Mouse (Mus musculus) limb, embryonic 14.5 days (tissue): ENCODE data around the gene Ift43. TPM values are rescaled to one million over a fixed set of nuclear protein-coding genes. Genes with fewer than 3 reads are reported as not detected.

Experiments used
- ATAC-seq: fragments of 200-750 bp; cut with Nextera tagmentation; 2 replicates; pipeline ENCODE4 v1.8.0; 2017; ENCODE audit warnings: low read depth, moderate number of reproducible peaks, moderate TSS enrichment; ENCODE audit not compliant: low FRiP score
- DNase-seq: peaks from one replicate; pipeline ENCODE4 v3.0.0-alpha.2; 2015; ENCODE audit warnings: low spot score
- H3K27ac ChIP-seq: fragments of 300-500 bp; sonication (generic); replicated peaks from 2 replicates; pipeline ENCODE4 v1.5.1; 2014; ENCODE audit warnings: low read depth, mild to moderate bottlenecking, low read length, moderate library complexity, mixed read lengths
- H3K27me3 ChIP-seq: fragments of 300-500 bp; sonication (generic); 2 replicates; pipeline ENCODE4 v1.6.1; 2014; ENCODE audit warnings: low read length, mixed read lengths; ENCODE audit not compliant: control insufficient read depth, insufficient read depth
- H3K36me3 ChIP-seq: fragments of 300-500 bp; sonication (generic); 2 replicates; pipeline ENCODE4 v1.6.1; 2014; ENCODE audit warnings: mild to moderate bottlenecking, low read length, moderate library complexity, mixed read lengths; ENCODE audit not compliant: control insufficient read depth, insufficient read depth
- H3K4me1 ChIP-seq: fragments of 300-500 bp; sonication (generic); 2 replicates; pipeline ENCODE4 v1.6.1; 2014; ENCODE audit warnings: antibody characterized with exemption, low read length, mixed read lengths; ENCODE audit not compliant: control insufficient read depth, insufficient read depth
- H3K4me2 ChIP-seq: fragments of 300-500 bp; sonication (generic); replicated peaks from 2 replicates; pipeline ENCODE4 v1.6.1; 2014; ENCODE audit warnings: low read depth, mild to moderate bottlenecking, low read length, moderate library complexity; ENCODE audit not compliant: severe bottlenecking
- H3K4me3 ChIP-seq: fragments of 300-500 bp; sonication (generic); replicated peaks from 2 replicates; pipeline ENCODE4 v1.5.1; 2014; ENCODE audit warnings: low read length
- H3K9ac ChIP-seq: fragments of 300-500 bp; sonication (generic); 2 replicates; pipeline ENCODE4 v1.6.1; 2014; ENCODE audit warnings: mild to moderate bottlenecking, low read depth, low read length, moderate library complexity; ENCODE audit not compliant: severe bottlenecking
- H3K9me3 ChIP-seq: fragments of 300-500 bp; sonication (generic); 2 replicates; pipeline ENCODE4 v1.6.1; 2016; ENCODE audit warnings: low read length; ENCODE audit not compliant: control insufficient read depth
- POLR2A ChIP-seq: fragments of 200-500 bp; IDR thresholded peaks from 2 replicates; pipeline ENCODE4 v1.8.0; 2012; ENCODE audit warnings: inconsistent platforms, mild to moderate bottlenecking, moderate library complexity, borderline replicate concordance; ENCODE audit not compliant: insufficient read depth, insufficient read length; ENCODE audit errors: extremely low read depth
- WGBS: fragments of 180-500 bp; shearing (Covaris S2); extraction: QIAGEN DNeasy Blood & Tissue Kit; methylation state at CpG from one replicate; pipeline ENCODE4 v1.1.7; 2014; 5-methylcytosine and 5-hydroxymethylcytosine counted together
- polyA plus RNA-seq, 2 experiments: library from polyadenylated mRNA; depleted of rRNA in 1 of 2; stranded (reverse) in 1 of 2; unstranded in 1 of 2; fragments of >200 nt; fragmentation: Nextera tagmentation in 1 of 2; extraction: Ambion mirVana in 1 of 2; gene quantifications; 2 replicates each; pipeline versions ENCODE4 v1.2.1 to v1.2.3; 2012 to 2014

The Ift43 gene
- polyA plus RNA-seq, 2 experiments: 48.7 to 75.5 TPM

GRCm38 (mm10) chr12:86051477-86051876 lies 30.9 kb upstream of the Ift43 start:
- H3K36me3 ChIP-seq: peaks cover 14% of the 10 kb centered on the region
- H3K4me2 ChIP-seq: no peak overlapping the region
- H3K9ac ChIP-seq: no peak overlapping the region
- H3K4me3 ChIP-seq: no peak overlapping the region
- H3K9me3 ChIP-seq: no peaks in the 10 kb centered on the region
- DNase-seq: no peak
- ATAC-seq: no peak
- no peaks in the 10 kb centered on the region; the same call in 1 of the 2 replicates for H3K4me1 ChIP-seq
- no peaks in the 10 kb centered on the region for H3K27me3 ChIP-seq
- H3K27ac ChIP-seq: no peak overlapping the region
- 89% methylated on average over 5 of the region's 5 CpGs for WGBS
- no peak for TF ChIP-seq POLR2A

DNA sequence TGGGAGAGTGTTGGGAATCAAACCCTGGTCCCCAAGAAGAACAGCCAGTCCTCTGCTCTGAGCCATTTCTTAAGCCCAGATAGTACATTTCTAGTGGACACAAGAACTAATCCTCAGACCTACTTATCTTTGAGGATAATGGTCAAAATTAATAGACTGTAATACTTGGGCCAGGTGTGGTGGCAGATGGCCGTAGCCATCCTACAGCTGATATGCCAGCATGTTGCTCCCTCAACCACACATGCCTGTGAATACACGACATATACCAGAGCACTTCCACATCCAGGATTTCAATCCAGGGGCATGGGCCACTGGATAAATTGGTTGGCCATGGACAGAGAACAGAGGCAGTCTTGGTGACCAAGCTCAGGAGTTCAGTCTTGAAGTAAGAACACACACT lies 27.0 kb upstream of the Ift43 start:
- no peaks in the 10 kb centered on the region for H3K9me3 ChIP-seq
- H3K9ac ChIP-seq: no peak overlapping the region
- no peak for TF ChIP-seq POLR2A
- H3K36me3 ChIP-seq: peaks cover 46% of the 10 kb centered on the region
- DNase-seq (no peak), ATAC-seq (no peak)
- no peak overlapping the region for H3K4me2 ChIP-seq
- no peak overlapping the region for H3K4me3 ChIP-seq
- no peaks in the 10 kb centered on the region for H3K4me1 ChIP-seq
- WGBS: 98% methylated on average over 2 of the region's 2 CpGs
- H3K27ac ChIP-seq: no peak overlapping the region
- H3K27me3 ChIP-seq: no peaks in the 10 kb centered on the region

GRCm38 (mm10) chr12:86056976-86057375 lies 25.4 kb upstream of the Ift43 start:
- Histone ChIP-seq H3K27me3 (no peaks in the 10 kb centered on the region), H3K4me2 (no peak overlapping the region), H3K9me3 (no peaks in the 10 kb centered on the region), H3K9ac (no peak overlapping the region), H3K4me1 (no peaks in the 10 kb centered on the region), H3K4me3 (no peak overlapping the region), H3K27ac (no peak overlapping the region), H3K36me3 (peaks cover 58% of the 10 kb centered on the region)
- ATAC-seq: no peak
- no peak for DNase-seq
- WGBS: 89% methylated on average over 8 of the region's 8 CpGs
- TF ChIP-seq POLR2A: no peak

GRCm38 (mm10) chr12:86057516-86057915 lies 24.8 kb upstream of the Ift43 start:
- ATAC-seq (no peak), DNase-seq (no peak)
- H3K9ac ChIP-seq: no peak overlapping the region
- no peak overlapping the region for H3K4me3 ChIP-seq
- no peak overlapping the region for H3K4me2 ChIP-seq
- no peak overlapping the region for H3K27ac ChIP-seq
- H3K4me1 ChIP-seq: no peaks in the 10 kb centered on the region
- peaks cover 63% of the 10 kb centered on the region for H3K36me3 ChIP-seq
- TF ChIP-seq POLR2A: no peak
- WGBS: 79% methylated on average over 8 of the region's 8 CpGs
- H3K9me3 ChIP-seq: no peaks in the 10 kb centered on the region
- no peaks in the 10 kb centered on the region for H3K27me3 ChIP-seq

DNA sequence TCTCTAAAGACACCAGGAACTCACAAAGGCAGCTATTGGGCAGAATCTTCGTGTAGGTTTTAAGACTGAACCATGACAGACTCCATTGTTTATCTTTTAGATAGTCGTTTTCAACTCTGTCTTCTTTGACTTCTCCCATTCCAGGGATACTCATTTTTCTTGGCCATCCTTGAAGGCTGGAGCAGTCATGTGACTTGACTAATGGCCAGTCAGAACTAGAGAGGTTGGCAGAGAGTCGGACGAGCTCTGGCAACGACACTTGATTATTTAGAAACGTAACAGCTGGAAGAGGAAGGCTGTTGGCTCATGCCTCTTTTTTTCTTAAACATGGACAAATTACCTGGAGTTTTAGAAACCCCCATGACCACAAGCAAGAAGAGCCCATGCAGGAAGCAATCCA lies 23.0 kb upstream of the Ift43 start:
- Histone ChIP-seq H3K27me3 (no peaks in the 10 kb centered on the region), H3K9me3 (no peaks in the 10 kb centered on the region), H3K36me3 (peaks cover 81% of the 10 kb centered on the region), H3K27ac (no peak overlapping the region), H3K4me3 (no peak overlapping the region), H3K9ac (no peak overlapping the region), H3K4me1 (no peaks in the 10 kb centered on the region), H3K4me2 (no peak overlapping the region)
- DNase-seq (no peak), ATAC-seq (no peak)
- 95% methylated on average over 6 of the region's 6 CpGs for WGBS
- TF ChIP-seq POLR2A: no peak

DNA sequence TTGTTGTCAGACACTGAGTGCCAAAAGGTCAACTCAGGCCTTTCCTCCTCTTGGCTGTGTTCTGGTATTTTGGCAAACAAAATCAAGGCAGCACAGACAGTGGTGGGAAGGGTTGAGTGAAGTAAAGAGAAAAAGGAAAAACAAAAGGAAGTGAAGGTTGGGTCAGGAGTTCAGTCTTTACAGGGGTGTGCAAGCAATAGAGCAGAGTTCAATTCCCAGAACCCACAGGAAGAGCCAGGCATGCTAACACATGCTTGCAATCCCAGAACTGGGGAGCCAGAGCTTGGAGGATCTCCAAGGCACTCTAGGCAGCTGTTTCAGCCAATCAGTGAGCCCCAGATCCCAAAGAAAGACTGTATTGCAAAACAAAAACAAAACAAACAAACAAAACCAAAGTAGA lies 17.5 kb upstream of the Ift43 start:
- Histone ChIP-seq H3K4me3 (no peak overlapping the region), H3K4me2 (no peak overlapping the region), H3K9ac (no peak overlapping the region), H3K9me3 (no peaks in the 10 kb centered on the region), H3K27me3 (no peaks in the 10 kb centered on the region), H3K4me1 (no peaks in the 10 kb centered on the region; the same call in 1 of the 2 replicates), H3K36me3 (peaks cover 88% of the 10 kb centered on the region), H3K27ac (no peak overlapping the region)
- no peak for TF ChIP-seq POLR2A
- ATAC-seq: no peak
- no peak for DNase-seq
